Mouse (Mus musculus): ENCODE results near the gene Rassf2.

DNA sequence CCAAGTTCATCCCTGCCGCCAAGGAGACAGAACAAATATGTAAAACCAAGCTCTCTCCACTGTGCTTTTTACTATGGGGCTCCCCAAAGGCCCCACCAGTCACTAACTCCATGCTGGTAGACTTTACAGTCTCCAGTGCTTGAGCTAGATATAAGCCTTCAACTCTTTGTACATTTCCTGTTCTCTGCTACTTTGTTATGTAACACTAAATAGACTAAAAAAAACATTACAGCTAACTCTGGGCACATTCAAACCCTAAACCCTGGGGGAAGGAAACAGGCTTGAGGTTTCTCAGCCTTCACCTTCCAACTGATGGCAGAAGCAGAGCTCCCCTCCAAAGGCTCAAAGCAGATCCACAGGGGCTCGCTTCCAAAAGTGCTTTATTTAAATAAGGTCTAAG lies 37.6 kb downstream of the Rassf2 start:
- TF ChIP-seq CTCF (IDR thresholded peaks at IDR 0.05; ENCODE audit: control insufficient read depth, insufficient read depth, insufficient read length) (no peak), USF1 (IDR thresholded peaks at IDR 0.05; ENCODE audit: low read depth) (no peak), MAX (IDR thresholded peaks at IDR 0.05) (no peak), MYOD1 (IDR thresholded peaks at IDR 0.05; ENCODE audit: control insufficient read depth, insufficient read length, low read depth) (no peak), FOSL1 (IDR thresholded peaks at IDR 0.05; ENCODE audit: insufficient read depth, low read length, poor library complexity, severe bottlenecking) (no peak), CEBPB (IDR thresholded peaks at IDR 0.05; ENCODE audit: low read depth) (no peak), MYOG (IDR thresholded peaks at IDR 0.05; ENCODE audit: control insufficient read depth, extremely low read depth, insufficient read length) (no peak)

All from C2C12 (cell line).